Mouse (Mus musculus): Measurements from ENCODE around the gene Idh3a.

Idh3a gene

DNA sequence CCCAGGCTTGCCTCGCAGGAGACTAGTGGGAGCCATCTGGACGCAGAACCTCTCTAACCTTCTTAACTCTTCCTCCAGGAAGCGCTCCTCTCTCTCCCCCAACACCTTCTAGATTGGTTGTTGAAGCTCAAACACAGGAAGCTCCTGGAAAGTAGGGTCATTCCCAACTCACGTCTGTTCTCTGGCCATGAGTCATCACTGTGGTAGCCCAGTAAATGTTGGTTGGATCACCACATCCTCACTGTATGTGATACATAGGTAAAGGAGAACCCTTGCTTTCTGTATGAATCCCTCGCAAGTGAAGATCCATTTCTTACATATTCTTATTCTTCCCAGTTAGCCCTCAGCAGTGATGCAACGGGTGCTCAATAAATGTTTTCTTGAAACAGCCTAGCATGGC is 59.4 kb downstream of the Idh3a start:
- in situ Hi-C loops (cut with MboI; ENCODE audit: unreplicated experiment in 2 of 2) = no loop called here

DNA sequence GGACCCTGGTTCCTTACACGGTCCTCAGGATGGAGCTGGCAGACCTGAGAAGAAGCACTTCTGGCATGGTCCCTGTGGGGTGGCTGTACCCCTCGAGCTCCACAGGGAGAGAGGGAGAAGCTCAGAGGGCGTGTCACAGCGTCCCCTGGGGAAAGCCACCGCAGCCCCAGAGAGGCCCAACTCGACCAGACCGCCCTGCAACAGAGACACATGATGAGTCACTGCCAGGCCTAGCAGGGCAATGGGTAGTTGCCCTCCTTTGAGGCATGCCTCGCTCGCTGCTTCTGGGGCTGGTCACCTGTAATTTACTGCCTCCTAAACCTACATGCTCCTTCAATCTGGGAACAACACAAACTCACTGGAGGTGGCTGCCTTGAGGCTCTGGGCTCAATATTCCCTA is 60.1 kb downstream of the Idh3a start:
- in situ Hi-C loops (cut with MboI; ENCODE audit: unreplicated experiment in 2 of 2) = no loop called here

DNA sequence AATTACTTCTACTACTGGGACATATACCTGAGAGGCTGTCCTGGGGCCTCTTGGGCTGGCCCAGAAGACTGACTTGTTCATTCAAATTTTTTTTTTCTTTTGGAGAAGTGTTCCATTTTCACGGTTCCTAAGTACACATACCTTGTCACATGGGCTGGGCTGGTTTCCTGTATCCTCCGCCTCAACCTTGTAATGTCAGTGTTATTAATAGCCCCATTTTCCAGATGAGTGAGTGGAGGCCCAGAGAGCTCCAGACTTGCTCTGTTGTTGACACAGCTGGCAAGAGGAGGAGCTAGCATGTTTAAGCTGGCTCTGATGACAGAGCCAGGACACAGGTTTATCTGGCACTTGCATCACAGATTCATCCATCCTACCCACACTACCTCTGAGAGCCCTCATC is 61.3 kb downstream of the Idh3a start:
- in situ Hi-C loops (cut with MboI; ENCODE audit: unreplicated experiment in 2 of 2) = no loop called here

DNA sequence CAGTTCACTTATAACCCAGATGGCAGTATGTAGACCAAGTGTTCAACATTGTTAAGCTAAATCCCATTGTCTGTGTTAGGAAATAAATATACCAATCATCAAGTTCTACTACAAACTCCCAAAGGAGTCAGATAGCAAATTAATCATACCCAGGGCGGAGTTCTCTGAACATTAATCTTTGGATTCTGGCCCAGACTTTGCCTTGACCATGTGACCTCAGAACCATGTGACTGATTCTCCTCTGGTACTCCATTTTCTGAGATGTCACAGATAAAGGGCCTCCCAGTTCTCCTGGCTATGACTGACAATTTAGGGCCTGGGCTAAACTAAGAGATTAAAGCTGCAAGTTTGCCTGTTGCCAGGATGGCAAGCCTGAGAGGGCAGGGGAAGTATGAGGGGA is 63.2 kb downstream of the Idh3a start:
- in situ Hi-C loops (cut with MboI; ENCODE audit: unreplicated experiment in 2 of 2) = no loop called here

DNA sequence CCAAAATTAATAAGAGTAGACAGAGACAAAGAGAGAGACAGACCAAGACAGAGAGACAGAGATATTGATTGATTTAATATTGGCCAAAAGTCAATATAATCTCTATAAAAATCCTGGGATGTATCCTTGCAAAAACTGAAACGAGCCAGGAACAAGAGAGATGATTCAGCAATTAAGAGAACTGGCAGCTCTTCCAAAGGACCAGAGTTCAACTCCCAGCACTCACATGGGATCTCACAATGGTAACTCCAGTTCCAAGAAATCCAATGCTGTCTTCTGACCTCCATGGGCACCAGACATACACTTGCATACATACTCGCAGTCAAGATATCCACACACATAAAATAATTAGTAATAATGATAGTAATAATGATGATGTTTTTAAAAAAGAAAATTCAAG is 66.6 kb downstream of the Idh3a start:
- in situ Hi-C loops (cut with MboI; ENCODE audit: unreplicated experiment in 2 of 2) = no loop called here
